Mouse (Mus musculus): ENCODE results near the gene Olfr750. TPM values are rescaled to one million over a fixed set of nuclear protein-coding genes. Genes with fewer than 3 reads are reported as not detected.

Olfr750 gene
- polyA plus RNA-seq (2014; fragmentation: Illumina TruSeq; extraction: RNeasy Lipid Tissue Mini Kit (QIAGEN cat#74804); ENCODE audit: low read depth, low replicate concordance): not detected

GRCm38 (mm10) chr14:51074335-51074734 is at the start of gene Olfr750:
Gene Olfr750 (minus strand): TSS chr14:51074435.

GRCm38 (mm10) chr14:51113916-51114560 is 39.8 kb upstream of the Olfr750 start, which contains the start of gene Eddm3b:
Gene Eddm3b (plus strand): TSS chr14:51114426.

GRCm38 (mm10) chr14:51090921-51091900 is 17.0 kb upstream of the Olfr750 start, which contains the start of the genes Rnase4 and Ang:
Gene Rnase4 (plus strand): TSS chr14:51091077.
Gene Ang (plus strand): TSS chr14:51091150.

GRCm38 (mm10) chr14:51057401-51057831 is 16.8 kb downstream of the Olfr750 start, which contains the start of gene Rnase12:
Gene Rnase12 (minus strand): TSS chr14:51057661.

GRCm38 (mm10) chr14:51050063-51050462 is 24.2 kb downstream of the Olfr750 start, which contains the start of gene Rnase11:
Gene Rnase11 (minus strand): TSS chr14:51050163.

GRCm38 (mm10) chr14:51041769-51042168 is 32.5 kb downstream of the Olfr750 start, which contains the start of gene Rnase9:
Gene Rnase9 (minus strand): TSS chr14:51041869.

Other genes with a start within 250 kb of the Olfr750 start
- gene Tep1, start 203.9 kb downstream of the Olfr750 start, polyA plus RNA-seq (2014; fragmentation: Illumina TruSeq; extraction: RNeasy Lipid Tissue Mini Kit (QIAGEN cat#74804); ENCODE audit: low read depth, low replicate concordance): 4.7 TPM
- gene Klhl33, start 176.9 kb downstream of the Olfr750 start, polyA plus RNA-seq (2014; fragmentation: Illumina TruSeq; extraction: RNeasy Lipid Tissue Mini Kit (QIAGEN cat#74804); ENCODE audit: low read depth, low replicate concordance): not detected
- gene Osgep, start 149.5 kb downstream of the Olfr750 start, polyA plus RNA-seq (2014; fragmentation: Illumina TruSeq; extraction: RNeasy Lipid Tissue Mini Kit (QIAGEN cat#74804); ENCODE audit: low read depth, low replicate concordance): 10.0 TPM
- gene Apex1, start 149.5 kb downstream of the Olfr750 start, polyA plus RNA-seq (2014; fragmentation: Illumina TruSeq; extraction: RNeasy Lipid Tissue Mini Kit (QIAGEN cat#74804); ENCODE audit: low read depth, low replicate concordance): 17.1 TPM
- 14.0 TPM for gene Pip4p1, start 143.6 kb downstream of the Olfr750 start, polyA plus RNA-seq (2014; fragmentation: Illumina TruSeq; extraction: RNeasy Lipid Tissue Mini Kit (QIAGEN cat#74804); ENCODE audit: low read depth, low replicate concordance)
- 139 TPM for gene Pnp, start 143.4 kb downstream of the Olfr750 start, polyA plus RNA-seq (2014; fragmentation: Illumina TruSeq; extraction: RNeasy Lipid Tissue Mini Kit (QIAGEN cat#74804); ENCODE audit: low read depth, low replicate concordance)
- gene Gm49342, start 129.9 kb downstream of the Olfr750 start, polyA plus RNA-seq (2014; fragmentation: Illumina TruSeq; extraction: RNeasy Lipid Tissue Mini Kit (QIAGEN cat#74804); ENCODE audit: low read depth, low replicate concordance): not detected
- 0.45 TPM for gene Pnp2, start 118.4 kb downstream of the Olfr750 start, polyA plus RNA-seq (2014; fragmentation: Illumina TruSeq; extraction: RNeasy Lipid Tissue Mini Kit (QIAGEN cat#74804); ENCODE audit: low read depth, low replicate concordance)
- gene Rnase10, start 66.7 kb downstream of the Olfr750 start, polyA plus RNA-seq (2014; fragmentation: Illumina TruSeq; extraction: RNeasy Lipid Tissue Mini Kit (QIAGEN cat#74804); ENCODE audit: low read depth, low replicate concordance): 0.50 TPM
- not detected for gene Rnase9, start 32.6 kb downstream of the Olfr750 start, polyA plus RNA-seq (2014; fragmentation: Illumina TruSeq; extraction: RNeasy Lipid Tissue Mini Kit (QIAGEN cat#74804); ENCODE audit: low read depth, low replicate concordance)
- gene Rnase11, start 24.3 kb downstream of the Olfr750 start, polyA plus RNA-seq (2014; fragmentation: Illumina TruSeq; extraction: RNeasy Lipid Tissue Mini Kit (QIAGEN cat#74804); ENCODE audit: low read depth, low replicate concordance): not detected
- gene Rnase12, start 16.8 kb downstream of the Olfr750 start, polyA plus RNA-seq (2014; fragmentation: Illumina TruSeq; extraction: RNeasy Lipid Tissue Mini Kit (QIAGEN cat#74804); ENCODE audit: low read depth, low replicate concordance): not detected
- gene Rnase4, start 16.6 kb upstream of the Olfr750 start, polyA plus RNA-seq (2014; fragmentation: Illumina TruSeq; extraction: RNeasy Lipid Tissue Mini Kit (QIAGEN cat#74804); ENCODE audit: low read depth, low replicate concordance): 2,257 TPM
- gene Ang, start 16.7 kb upstream of the Olfr750 start, polyA plus RNA-seq (2014; fragmentation: Illumina TruSeq; extraction: RNeasy Lipid Tissue Mini Kit (QIAGEN cat#74804); ENCODE audit: low read depth, low replicate concordance): 347 TPM
- gene Eddm3b, start 40.0 kb upstream of the Olfr750 start, polyA plus RNA-seq (2014; fragmentation: Illumina TruSeq; extraction: RNeasy Lipid Tissue Mini Kit (QIAGEN cat#74804); ENCODE audit: low read depth, low replicate concordance): not detected
- gene Rnase6, start 49.5 kb upstream of the Olfr750 start, polyA plus RNA-seq (2014; fragmentation: Illumina TruSeq; extraction: RNeasy Lipid Tissue Mini Kit (QIAGEN cat#74804); ENCODE audit: low read depth, low replicate concordance): 0.93 TPM
- not detected for gene Rnase1, start 72.3 kb upstream of the Olfr750 start, polyA plus RNA-seq (2014; fragmentation: Illumina TruSeq; extraction: RNeasy Lipid Tissue Mini Kit (QIAGEN cat#74804); ENCODE audit: low read depth, low replicate concordance)
- not detected for gene Rnase2b, start 87.8 kb upstream of the Olfr750 start, polyA plus RNA-seq (2014; fragmentation: Illumina TruSeq; extraction: RNeasy Lipid Tissue Mini Kit (QIAGEN cat#74804); ENCODE audit: low read depth, low replicate concordance)
- not detected for gene Ang2, start 124.7 kb upstream of the Olfr750 start, polyA plus RNA-seq (2014; fragmentation: Illumina TruSeq; extraction: RNeasy Lipid Tissue Mini Kit (QIAGEN cat#74804); ENCODE audit: low read depth, low replicate concordance)
- not detected for gene Ear14, start 129.0 kb upstream of the Olfr750 start, polyA plus RNA-seq (2014; fragmentation: Illumina TruSeq; extraction: RNeasy Lipid Tissue Mini Kit (QIAGEN cat#74804); ENCODE audit: low read depth, low replicate concordance)
- gene Rnase2a, start 181.7 kb upstream of the Olfr750 start, polyA plus RNA-seq (2014; fragmentation: Illumina TruSeq; extraction: RNeasy Lipid Tissue Mini Kit (QIAGEN cat#74804); ENCODE audit: low read depth, low replicate concordance): not detected

All from liver, adult 10 weeks (tissue).